Mouse (Mus musculus) CH12F3 (cell line): ENCODE results near the gene Vegfb.

Source experiments
- in situ Hi-C: fragments of 300-500 bp; cut with MboI; formaldehyde crosslinking; loops from 2 replicates; pipeline ENCODE4 v1.14.3; 2020; ENCODE audit warnings: low sequenced_read_pairs

Gene Vegfb

GRCm38 (mm10) chr19:6973581-6974190 lies 13.8 kb downstream of the Vegfb start:
- in situ Hi-C loops: no loop called here

GRCm38 (mm10) chr19:6972247-6972917 lies 15.1 kb downstream of the Vegfb start:
- in situ Hi-C loops: no loop called here

DNA sequence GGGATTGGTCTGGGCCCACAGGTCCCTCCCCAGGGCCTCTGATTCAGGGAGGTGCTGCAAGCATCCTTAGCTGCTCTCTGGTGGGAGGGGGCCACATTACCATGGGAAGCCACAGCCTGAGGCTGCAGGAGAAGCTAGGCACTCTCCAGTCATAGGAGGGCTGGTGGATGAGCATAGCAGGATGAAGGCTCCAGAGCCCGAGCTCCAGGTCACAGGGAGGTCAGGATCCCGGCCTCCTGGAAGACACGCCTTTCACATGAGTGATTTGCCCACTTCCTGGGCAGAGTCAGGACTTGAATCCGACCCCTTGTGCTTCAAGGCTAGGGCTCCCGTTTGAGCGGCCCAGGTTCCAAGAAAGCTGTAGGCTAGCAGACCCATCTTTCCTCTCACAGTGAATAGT lies 15.8 kb downstream of the Vegfb start:
- in situ Hi-C loops: no loop called here

DNA sequence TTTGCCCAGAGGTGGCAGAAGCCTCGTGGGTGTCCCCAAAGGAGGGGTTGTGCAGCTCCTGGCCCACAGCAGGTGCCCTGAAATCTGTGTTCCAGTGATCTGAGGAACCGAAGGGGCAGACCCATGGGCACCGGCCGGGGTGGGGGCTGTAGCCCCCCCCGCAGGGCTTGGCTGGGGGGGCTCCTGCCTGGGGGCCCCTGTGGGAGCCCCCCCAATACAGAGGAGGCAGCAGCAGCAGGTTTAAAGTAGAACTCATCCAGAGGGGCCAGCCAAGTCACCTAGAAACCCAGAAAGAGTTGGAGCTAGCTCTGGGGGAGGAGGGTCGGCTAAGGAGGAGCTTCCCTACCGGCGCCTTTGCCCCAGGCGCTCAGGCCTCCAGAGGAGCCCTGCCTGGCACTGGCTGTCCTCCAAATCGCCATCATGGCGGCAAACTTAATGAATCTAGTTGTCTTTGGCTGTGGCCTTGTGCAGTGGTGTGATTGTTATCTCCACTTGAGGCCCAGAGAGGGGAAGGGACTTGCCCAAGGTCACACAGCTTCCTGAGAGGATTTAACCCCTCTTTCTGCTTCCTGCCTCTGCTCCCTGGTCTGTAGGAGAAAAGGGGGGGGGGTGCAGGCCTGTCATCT lies 16.9 kb downstream of the Vegfb start:
- in situ Hi-C loops: no loop called here

DNA sequence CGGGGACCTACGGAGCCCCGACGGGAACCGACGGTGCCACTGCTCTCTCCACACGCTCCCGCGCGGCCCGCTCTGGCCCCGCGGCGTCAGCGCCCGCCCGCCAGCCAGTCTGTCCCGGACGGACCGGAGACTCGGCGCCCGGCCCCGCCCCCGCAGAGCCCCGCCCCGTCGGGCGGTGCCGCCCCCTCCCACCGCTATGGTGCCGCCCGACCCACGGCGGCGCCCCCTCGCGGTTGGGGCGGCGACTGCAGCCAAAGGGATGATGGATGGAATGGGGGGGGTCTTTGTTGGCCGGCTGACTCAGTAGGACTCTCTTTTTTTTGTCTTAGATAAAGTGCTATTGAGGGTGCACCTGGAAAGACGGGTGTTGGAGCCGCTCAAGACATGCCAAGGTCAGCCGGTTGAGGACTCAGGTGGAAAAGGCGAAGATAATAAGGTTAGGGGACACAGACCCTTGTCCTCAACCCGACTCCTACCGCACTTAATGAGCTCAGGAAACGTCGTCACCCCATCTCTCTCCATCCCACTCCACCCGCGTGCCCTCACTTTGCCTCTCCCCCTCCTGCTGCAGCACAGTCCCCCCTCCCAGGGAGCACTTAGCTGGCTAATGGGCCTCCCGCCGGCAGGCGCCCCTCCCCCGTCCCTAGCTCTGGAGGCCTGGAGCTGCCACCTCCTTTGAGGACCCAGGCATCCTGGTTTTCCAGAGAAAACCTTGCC lies 17.6 kb downstream of the Vegfb start:
- in situ Hi-C loops: no loop called here

DNA sequence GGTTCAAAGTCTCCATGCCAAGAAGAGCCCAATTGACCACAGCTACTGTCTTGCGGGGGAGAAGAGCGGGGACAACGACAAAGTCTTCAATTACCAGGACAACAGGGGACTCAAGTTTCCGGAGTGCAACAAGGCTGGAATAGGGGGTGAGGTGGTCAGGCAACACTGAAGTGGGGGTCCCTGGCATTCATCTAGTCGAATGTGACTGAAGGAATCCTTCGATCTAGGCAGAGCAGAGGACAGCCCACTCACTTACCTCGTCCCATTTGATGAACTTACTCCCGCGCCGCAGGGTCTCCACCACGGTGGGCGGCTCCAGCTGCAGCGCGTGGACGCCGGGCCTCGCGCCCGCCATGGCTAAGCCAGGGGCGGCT lies 18.2 kb downstream of the Vegfb start:
- in situ Hi-C loops: no loop called here

DNA sequence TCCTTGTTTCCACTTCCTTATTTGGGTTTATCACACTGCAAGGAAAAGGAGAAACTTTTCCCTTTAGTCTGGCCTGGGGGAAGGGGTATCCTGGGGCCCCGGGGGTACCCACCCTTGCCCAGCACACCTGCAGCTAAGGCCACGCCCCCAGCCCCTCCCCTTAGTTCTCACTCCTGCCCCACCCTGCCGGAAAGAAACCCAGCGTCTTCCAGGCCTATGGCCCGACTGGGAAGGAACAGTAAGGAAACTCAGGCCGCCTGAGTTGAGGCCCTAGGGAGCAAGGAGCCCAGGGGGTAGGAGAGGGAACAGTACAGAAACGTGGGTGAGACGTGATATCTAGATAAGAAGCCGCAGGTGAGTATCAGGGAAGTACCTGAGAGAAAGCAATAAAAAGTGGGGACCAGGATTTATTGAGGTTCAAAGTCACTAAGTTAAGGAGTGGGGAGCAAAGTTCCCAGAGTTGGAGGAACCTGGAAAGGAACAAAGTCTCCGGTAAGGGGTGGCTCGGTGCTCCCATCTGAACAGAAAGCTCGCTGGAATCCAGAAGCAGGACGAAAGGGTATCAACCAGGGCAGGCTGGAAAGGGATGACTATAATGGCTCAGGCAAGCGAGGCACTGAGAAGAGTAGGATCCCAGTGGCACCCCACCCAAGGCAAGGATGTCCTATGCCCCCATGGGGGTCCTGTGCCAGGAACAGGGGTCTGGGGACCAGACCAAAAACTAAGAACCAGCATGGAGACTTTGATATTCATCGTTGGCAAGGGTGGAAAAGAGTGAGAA lies 18.8 kb downstream of the Vegfb start:
- in situ Hi-C loops: no loop called here

GRCm38 (mm10) chr19:6956461-6956860 lies 31.0 kb downstream of the Vegfb start:
- in situ Hi-C loops: no loop called here

- in situ Hi-C loops: no loop called here
These were observed 32.0 kb downstream of the Vegfb start for GRCm38 (mm10) chr19:6955424-6955823.

DNA sequence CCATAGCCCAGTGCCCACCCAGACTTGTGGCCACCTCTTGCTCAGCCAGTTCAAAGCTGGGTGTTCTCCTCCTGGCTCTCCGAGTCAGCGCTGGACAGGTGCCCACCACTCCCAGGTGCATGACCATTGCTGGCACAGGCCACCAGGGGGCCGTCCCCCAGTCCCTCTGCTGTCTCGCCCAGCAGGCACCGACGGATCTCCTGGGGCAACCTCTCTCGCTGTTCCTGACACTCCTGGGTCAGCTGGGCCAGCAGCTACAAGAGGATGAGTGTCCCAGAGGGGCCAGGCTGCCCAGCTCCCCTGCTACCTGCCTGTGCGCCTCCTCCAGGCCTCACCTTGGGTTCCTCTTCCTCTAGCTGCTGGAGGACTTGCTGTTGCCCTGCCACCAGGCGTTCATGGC lies 33.4 kb downstream of the Vegfb start:
- in situ Hi-C loops: no loop called here

- in situ Hi-C loops: no loop called here
These were observed 34.8 kb downstream of the Vegfb start for GRCm38 (mm10) chr19:6952712-6953037.

DNA sequence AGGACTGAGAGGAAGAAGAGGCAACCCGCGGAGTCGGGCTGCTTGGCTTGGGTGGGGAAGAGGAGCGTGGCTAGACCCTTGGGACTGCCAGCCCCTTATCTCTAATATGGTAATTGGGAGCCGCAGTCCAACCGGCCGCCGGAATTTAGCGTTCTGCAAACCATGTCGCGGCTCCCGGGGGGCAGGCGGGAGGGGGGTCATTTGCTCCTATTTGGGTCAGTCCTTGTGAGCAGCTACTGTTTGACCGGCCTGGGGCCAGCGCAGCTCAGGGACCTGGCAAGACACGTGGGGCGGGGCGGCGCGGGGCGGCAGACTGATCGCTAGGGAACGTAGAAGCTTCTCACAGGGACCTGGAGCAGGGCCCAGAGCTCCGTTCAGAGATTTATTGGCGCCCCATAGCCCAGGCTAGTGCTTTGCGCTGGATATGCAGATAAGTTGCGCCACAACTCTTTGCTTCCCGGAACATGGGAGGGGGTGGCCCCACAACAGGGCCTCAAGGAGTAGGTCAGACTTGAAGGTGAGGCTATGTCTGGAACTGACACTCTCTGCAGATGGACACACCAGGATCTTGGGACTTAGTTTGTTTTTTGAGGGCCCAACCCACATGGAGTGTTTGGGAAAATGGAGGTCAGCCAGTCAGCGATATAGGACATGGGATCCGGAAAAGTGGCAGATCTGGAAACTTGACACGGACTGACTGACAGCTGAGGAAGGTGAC lies 35.3 kb downstream of the Vegfb start:
- in situ Hi-C loops: no loop called here

- in situ Hi-C loops: no loop called here
These were observed 36.0 kb downstream of the Vegfb start for GRCm38 (mm10) chr19:6951381-6951968.

DNA sequence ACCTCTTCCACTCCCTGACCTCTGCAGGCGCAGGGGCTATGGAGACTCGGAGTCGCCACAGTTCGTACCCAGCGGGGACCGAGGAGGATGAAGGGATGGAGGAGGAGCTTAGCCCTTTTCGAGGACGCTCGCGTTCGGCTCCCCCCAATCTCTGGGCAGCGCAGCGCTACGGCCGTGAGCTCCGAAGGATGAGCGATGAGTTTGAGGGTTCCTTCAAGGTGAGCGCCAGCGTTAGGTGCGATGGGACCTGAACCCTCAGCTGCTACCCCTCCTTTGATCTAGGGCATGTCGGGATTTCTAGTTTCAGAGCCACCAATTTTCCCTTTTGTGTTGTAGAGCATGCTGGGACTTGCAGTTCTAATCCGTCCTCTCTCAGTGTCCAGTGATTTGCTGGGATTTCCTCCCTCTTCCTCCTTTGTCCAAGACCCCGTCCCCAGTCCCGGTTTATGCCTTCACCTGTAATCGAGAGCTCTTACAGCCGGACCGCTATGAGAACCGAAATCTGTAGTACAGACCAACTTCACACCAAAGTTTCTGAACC lies 36.8 kb downstream of the Vegfb start:
- in situ Hi-C loops: no loop called here

DNA sequence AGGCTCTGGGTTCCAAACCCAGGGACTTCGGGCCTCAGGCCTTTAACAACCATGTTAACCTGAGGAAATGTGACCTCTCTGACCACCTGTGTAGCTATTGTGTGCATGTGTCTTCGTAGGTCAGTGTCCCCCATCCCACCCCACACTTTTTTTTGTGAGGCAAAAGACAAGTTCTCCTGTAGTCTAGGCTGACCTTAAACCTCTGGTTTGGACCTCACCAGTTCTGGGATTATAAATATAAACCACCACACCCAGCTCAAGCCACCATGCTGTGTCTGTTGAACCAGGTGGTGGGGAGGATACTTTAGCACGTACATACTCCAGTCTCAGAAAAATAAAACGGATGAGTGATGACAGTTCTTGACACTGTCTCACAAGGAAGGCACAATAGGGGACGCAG lies 37.5 kb downstream of the Vegfb start:
- in situ Hi-C loops: no loop called here

DNA sequence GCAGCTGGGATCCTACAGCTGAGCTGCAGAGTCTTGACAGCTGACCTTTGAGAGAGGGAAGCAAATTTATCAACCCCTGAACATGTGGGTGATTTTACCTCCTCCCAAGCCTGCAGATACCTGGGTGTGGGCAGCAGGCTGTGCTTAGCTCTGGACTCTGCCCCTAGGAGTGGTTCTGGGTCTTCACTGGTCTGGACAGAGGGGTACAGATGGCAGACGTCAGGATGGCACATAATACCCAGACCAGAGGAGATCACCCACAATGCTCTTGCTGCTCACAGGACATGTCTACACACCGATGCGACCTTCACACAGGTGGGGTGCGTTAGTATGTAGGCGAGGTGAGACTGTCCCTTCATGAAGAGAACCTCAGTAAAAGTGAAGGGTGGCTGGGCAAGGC lies 37.9 kb downstream of the Vegfb start:
- in situ Hi-C loops: no loop called here

- in situ Hi-C loops: no loop called here
These were observed 39.3 kb downstream of the Vegfb start for GRCm38 (mm10) chr19:6948186-6948585.

DNA sequence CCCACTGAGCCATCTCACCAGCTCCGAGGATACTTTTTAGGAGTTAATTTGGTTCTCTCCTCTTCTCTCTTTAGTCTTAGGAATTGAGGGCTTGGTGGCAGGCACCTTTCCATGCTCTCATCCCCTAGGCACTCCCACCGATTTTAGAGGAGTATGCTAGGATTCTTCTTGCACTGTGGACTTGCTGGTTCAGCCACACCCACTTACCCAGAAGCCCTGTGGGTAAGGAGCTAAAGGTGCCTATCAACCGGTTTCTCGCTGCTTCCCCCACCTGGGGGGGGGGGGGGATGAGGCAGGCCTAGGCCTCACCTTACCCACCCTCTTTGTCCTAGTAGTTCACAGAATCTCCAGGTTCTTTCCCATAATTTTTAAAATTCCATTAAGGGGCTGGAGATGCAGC lies 39.7 kb downstream of the Vegfb start:
- in situ Hi-C loops: no loop called here

- in situ Hi-C loops: no loop called here
These were observed 43.7 kb downstream of the Vegfb start for GRCm38 (mm10) chr19:6943709-6944108.

GRCm38 (mm10) chr19:6942764-6943163 lies 44.7 kb downstream of the Vegfb start:
- in situ Hi-C loops: no loop called here
